Mouse (Mus musculus): Measurements from ENCODE around the gene Slfn8.
A peak's percentile ranks its signal among the peaks of the same experiment; 100 is the strongest.

The Slfn8 gene

DNA sequence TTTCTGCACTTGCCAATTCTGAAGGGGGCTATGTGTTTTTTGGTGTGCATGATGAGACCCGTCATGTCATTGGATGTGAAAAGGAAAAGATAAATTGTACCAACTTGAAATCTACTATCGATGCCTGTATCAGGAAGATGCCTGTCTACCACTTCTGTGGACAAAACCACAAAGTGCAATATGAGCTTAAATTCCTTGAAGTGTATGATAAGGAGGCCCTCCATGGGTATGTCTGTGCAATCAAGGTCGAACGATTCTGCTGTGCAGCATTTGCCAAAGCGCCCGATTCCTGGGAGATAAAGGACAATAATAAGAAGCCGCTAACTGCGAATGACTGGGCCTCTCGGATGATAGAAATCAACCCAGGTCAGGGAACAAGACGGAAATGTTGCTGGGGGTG, 63.7 kb downstream of the Slfn8 start:
- no peaks in the 10 kb centered on the region for H3K9me3 ChIP-seq (ENCODE audit: low read length)
- peaks cover 53% of the 10 kb centered on the region for H3K27me3 ChIP-seq (ENCODE audit: insufficient read depth, low read length)
- TF ChIP-seq CTCF (conservative IDR thresholded peaks at IDR 0.05; ENCODE audit: low read length) (no peak), POU5F1 (IDR thresholded peaks at IDR 0.05; ENCODE audit: borderline replicate concordance, low read length) (no peak), NANOG (IDR thresholded peaks at IDR 0.05; ENCODE audit: borderline replicate concordance, low read length) (no peak)
- H3K36me3 ChIP-seq (ENCODE audit: insufficient read depth, low read length) = no peaks in the 10 kb centered on the region
- no peak overlapping the region for H3K4me3 ChIP-seq (replicated peaks; ENCODE audit: low read length)
- H3K4me1 ChIP-seq (replicated peaks; ENCODE audit: low read depth, low read length) = peaks cover 41% of the 10 kb centered on the region

DNA sequence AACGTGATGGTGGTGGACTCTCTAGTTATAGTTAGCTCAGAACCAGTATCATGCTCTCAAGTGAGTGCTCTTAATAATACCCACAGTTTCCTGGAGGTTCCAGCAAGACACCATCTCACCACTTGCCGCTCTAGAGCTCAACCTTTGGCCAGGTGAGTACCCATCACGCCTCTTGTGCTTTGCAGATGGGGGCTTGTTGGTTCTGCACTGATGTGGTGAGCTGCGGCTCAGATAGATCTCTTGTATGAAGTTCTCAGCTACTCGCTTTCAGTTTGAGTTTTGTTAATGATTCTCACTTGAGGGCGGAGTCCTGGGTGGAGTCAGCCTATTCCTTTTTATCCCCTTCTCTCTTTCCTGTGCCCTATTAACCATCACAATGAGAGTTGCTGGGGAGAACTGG, 66.0 kb downstream of the Slfn8 start:
- Histone ChIP-seq H3K4me1 (replicated peaks; ENCODE audit: low read depth, low read length) (peaks cover 51% of the 10 kb centered on the region), H3K4me3 (replicated peaks; ENCODE audit: low read length) (no peak overlapping the region), H3K36me3 (ENCODE audit: insufficient read depth, low read length) (no peaks in the 10 kb centered on the region), H3K9me3 (ENCODE audit: low read length) (no peaks in the 10 kb centered on the region), H3K27me3 (ENCODE audit: insufficient read depth, low read length) (peaks cover 57% of the 10 kb centered on the region)
- no peak for TF ChIP-seq NANOG (IDR thresholded peaks at IDR 0.05; ENCODE audit: borderline replicate concordance, low read length)
- no peak for TF ChIP-seq CTCF (conservative IDR thresholded peaks at IDR 0.05; ENCODE audit: low read length)
- no peak for TF ChIP-seq POU5F1 (IDR thresholded peaks at IDR 0.05; ENCODE audit: borderline replicate concordance, low read length)

DNA sequence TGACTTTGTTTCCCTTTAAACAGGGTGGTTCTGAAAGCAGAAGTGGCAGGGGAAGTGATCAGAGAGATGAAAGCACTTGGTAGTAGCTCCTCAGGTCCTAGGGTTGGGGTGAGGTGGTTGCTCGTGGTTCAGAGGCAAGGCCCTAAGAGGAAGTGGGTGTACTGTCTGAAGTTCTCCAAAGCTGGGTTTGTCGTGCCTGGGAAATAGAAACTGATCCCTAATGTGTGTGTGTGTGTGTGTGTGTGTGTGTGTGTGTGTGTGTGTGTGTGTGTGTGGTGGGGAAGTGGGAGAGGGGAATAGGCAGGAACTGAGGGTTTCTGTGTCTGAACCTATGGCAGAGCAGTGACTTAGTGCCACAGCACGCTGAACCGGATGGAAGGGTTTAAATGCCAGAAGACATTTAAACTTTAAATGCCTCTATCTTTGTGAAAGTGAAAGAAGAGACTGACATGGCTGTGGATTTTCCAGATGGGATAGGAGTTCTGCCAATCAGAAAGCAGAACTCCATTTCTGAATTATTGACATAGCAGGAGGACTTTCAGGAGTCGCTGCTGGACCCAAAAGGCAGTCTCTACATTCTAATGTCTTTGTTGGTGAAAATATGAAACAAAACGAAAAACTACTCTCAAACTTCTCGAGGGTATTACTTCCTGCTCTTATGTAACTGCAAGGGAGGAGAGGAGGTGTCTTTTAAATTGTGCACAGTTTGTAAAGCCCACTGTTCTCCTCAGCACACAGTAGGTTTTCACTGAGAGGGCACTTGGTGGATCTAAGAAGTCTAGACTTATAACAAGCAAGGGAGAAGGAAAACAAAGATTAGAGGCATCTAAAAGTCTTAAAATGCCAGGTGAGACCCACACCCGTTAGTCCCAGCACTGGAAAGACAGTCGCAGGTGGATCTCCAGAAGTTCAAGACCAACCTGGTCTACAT, 67.7 kb downstream of the Slfn8 start:
- peak overlapping the region; percentile 71; the same call in 1 of the 2 replicates for H3K4me3 ChIP-seq (replicated peaks; ENCODE audit: low read length)
- peaks cover 67% of the 10 kb centered on the region for H3K27me3 ChIP-seq (ENCODE audit: insufficient read depth, low read length)
- no peaks in the 10 kb centered on the region for H3K36me3 ChIP-seq (ENCODE audit: insufficient read depth, low read length)
- H3K4me1 ChIP-seq (replicated peaks; ENCODE audit: low read depth, low read length) = peaks cover 64% of the 10 kb centered on the region
- no peaks in the 10 kb centered on the region for H3K9me3 ChIP-seq (ENCODE audit: low read length)
- TF ChIP-seq NANOG (IDR thresholded peaks at IDR 0.05; ENCODE audit: borderline replicate concordance, low read length) (no peak), CTCF (conservative IDR thresholded peaks at IDR 0.05; ENCODE audit: low read length) (no peak), POU5F1 (IDR thresholded peaks at IDR 0.05; ENCODE audit: borderline replicate concordance, low read length) (no peak)

Data from E14TG2a.4 (cell line).